Mouse (Mus musculus) liver, embryonic 14 days (tissue): Measurements from ENCODE around the gene Vasp. TPM values are rescaled to one million over a fixed set of nuclear protein-coding genes. Genes with fewer than 3 reads are reported as not detected.

Experiments used
- polyA plus RNA-seq: library from polyadenylated mRNA; depleted of rRNA; stranded (reverse); fragments of >200 nt; gene quantifications from 2 replicates; pipeline ENCODE4 v1.2.3, GENCODE M21; 2012; rRNA removed

Gene Vasp
- 35.5 and 39.5 TPM in 2 replicates for polyA plus RNA-seq

DNA sequence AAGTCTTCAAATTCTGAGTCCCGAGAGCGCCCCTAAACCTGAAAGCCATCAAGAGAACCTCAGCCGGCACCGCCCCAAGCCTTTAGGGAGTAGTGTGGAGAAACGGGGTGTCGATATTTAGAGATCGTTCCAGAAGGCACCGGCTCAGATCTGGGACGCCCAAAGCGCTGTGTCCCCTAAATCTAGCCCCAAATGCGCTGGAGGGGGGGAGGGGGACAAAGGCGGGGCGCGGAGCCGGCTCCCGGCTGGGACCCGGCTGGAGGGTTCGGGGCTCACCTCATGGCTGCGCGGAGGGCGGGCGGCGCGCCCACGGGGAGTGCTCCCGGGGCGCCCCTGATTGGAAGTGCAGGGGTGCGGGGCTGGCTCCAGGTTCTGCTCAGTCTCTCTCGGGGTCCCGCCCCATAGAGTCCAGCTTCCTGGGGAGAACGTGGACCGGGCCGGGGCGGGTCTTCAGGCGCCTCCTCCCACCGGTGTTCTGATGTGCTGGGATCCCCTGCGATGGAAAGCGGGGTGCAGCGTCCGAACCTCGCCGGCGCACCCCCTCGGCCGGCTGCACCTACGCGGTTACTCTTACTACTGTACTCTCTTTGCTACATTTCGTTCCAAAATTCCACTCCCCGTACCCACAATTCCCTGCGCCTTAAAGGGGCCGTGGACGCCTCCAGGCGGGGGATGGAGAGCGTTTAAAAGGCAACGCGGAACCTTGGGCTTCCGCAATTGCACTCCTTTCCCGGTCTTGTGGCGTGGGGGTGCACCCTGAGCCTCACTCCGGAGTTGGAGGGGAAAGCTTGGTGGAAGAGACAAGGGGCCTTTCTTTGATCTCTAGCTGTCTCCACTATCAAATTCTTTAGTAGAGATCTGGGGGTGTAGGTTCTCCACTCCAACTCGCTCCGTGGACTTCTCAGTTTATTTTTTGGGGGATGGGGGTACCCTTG, at the start of gene Vasp:
Gene Vasp, minus strand, starts transcription at position 580 of the 935 bp plus-strand sequence.

DNA sequence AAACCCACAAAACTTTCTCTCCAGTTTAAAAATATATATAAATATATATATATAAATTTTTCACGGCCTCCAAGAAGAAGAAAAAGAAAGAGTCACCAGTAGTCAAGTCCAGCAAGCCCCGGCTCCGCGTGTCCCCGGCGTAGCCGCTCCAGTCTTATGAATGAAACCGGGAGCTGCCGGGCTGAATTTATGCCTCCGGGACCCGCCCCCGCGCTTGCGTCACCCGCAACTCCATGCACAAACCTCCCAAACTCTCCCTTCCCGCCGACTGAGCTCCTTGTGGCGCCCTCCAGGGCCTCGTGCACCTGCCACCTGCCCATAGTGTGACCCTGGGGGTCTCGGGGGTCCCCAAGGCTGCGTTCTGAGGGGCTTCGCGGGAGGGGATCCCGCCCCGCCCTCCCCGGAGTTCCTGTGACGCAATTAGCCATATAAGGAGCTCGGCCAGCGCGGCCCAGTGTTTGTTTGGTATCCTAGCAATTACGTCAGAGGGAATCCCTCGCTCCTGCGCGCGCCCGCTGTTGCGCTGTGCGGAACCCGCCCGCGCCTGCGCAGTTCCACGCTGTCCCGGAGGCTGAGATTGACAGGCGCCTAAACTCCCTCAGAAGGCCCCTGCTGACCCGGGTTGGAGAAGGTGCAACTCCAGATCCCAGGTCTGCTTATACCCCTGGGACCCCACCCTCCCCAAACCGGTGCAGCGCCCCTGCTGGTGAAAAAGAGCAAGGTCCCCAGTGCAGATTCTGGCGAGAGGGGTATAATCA, 38.4 kb upstream of the Vasp start, which contains the start of gene Fosb:
Gene Fosb, minus strand, starts transcription at position 168 of the 758 bp plus-strand sequence.

GRCm38 (mm10) chr7:19282385-19282784, 10.8 kb upstream of the Vasp start, which contains the start of gene Rtn2:
Rtn2 (plus strand) TSS chr7:19282624.

DNA sequence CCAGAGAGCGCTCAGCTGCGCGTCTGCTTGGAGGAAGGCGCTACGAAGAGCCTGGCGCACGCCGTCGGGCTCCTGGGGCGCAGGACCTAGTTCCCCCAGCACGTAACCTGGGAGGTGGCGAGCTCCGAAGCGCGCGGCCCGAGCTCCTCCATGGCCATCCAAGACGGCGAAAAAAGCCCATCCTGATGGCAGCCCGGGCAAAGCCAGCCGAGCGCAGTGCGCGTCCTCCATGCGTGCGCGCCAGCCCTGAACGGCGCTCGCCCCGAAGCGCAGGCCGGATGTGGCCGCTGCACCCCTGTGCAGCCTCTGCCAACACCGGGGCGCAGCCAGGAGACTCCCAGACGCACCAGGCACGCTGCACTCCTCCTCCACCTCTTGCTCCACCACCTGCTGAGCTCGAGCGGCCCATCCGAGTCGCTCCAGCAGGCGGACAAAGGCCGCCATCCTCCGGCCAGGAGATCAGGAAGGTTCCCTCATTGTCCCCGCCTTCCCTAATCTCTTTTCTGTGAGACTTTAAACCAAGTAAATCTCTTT, 8.0 kb upstream of the Vasp start, which contains the start of gene Ppm1n:
Gene Ppm1n, minus strand, starts transcription at position 484 of the 534 bp plus-strand sequence.

DNA sequence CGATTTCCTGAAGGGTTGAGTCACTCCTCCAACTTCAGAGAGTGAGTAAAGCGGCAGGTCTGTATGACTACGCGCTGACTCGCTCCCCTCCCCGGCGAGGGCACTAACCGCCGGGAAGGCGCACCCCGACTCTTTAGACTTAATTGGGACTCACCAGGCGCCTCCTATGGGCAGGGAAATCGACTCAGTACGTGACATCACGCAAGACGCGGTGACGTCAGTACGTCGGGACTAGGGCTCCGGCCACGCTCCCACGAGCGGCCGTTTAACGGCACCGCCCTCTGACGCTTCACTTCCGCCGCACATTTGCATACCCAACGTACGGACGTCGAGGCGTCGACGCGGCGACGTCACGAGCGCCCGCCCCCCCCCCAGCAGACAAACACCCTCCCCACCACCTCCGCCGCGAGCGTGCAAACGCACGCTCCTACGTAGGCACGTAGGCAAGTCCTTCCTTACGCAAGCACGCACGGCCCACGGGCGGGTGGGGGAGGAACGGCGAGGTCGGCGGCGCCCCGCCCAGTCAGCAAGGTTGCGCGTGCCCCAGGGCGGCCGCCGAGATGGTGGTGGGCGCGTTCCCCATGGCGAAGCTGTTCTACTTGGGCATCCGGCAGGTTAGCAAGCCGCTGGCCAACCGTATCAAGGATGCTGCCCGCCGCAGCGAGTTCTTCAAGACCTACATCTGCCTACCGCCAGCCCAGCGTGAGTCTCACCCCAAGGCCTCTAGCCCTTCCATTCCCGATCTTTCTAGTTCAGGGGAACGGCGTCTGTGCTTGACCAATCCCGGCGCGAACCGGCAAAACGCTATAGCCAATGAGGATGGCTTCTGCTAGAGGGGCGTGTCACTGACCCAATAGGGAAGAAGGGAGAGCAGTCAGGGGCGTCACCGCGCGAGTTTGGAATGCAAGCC, 43.5 kb downstream of the Vasp start, which contains the start of gene Opa3:
Gene Opa3, plus strand, starts transcription at position 452 of the 910 bp plus-strand sequence.

DNA sequence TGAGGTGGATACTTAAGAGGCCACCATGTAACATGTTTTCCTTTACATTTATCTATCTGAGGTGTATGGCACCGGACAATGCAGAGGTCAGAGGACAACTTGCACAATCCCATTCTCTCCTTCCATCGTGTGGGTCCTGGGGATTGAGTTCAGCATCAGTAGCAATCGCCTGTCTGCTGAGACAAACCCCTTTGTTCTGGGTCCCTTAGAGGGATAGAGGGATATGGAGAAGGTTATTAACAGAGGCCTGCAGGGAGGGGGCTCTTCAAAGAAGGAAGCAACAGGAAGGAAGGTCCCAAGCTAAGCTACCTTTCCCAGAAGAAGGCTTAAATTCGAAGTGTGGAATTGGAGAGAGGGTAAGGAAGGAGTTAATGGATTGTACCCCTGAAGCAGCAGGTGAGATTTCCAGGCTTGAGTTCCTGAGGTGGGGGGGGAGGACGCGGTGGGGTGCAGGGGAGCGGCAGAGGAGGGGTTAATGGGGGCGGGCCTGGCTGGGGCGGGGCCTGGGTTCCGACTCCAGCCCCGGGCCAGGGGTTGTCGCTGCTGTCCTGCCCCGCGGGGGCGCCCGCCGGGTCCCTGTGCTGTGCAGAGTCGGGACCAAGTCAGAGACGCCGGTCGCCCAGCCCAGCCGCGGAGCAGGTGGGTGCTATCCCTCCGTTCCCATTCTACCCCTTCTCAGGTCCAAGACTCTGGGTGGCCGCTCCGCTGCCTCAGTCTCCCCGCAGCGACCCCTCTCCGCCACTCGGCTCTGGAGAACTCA, 59.4 kb downstream of the Vasp start, which contains the start of gene Gpr4:
Gene Gpr4, plus strand, starts transcription at position 543 of the 760 bp plus-strand sequence.

Other genes starting within 250 kb of the Vasp start
- gene Foxa3, start 248.3 kb downstream of the Vasp start, polyA plus RNA-seq, result 11.8 and 13.7 TPM in 2 replicates
- 22.5 and 27.5 TPM in 2 replicates for gene Sympk, start 247.4 kb downstream of the Vasp start, polyA plus RNA-seq
- not detected in 2 replicates for gene Rsph6a, start 217.1 kb downstream of the Vasp start, polyA plus RNA-seq
- gene Dmwd, start 195.6 kb downstream of the Vasp start, polyA plus RNA-seq, result 15.6 and 16.4 TPM in 2 replicates
- 14.9 and 19.8 TPM in 2 replicates for gene Dmpk, start 188.0 kb downstream of the Vasp start, polyA plus RNA-seq
- 2.7 and 2.9 TPM in 2 replicates for gene Six5, start 177.2 kb downstream of the Vasp start, polyA plus RNA-seq
- 0.15 and 0.22 TPM in 2 replicates for gene Gm4969, start 153.4 kb downstream of the Vasp start, polyA plus RNA-seq
- 2.0 and 2.3 TPM in 2 replicates for gene Fbxo46, start 152.0 kb downstream of the Vasp start, polyA plus RNA-seq
- 2.0 and 2.1 TPM in 2 replicates for gene Qpctl, start 122.5 kb downstream of the Vasp start, polyA plus RNA-seq
- gene Snrpd2, start 122.1 kb downstream of the Vasp start, polyA plus RNA-seq, result 71.6 and 72.1 TPM in 2 replicates
- 0.14 and 0.16 TPM in 2 replicates for gene Gipr, start 105.7 kb downstream of the Vasp start, polyA plus RNA-seq
- 6.7 and 7.0 TPM in 2 replicates for gene Eml2, start 95.4 kb downstream of the Vasp start, polyA plus RNA-seq
- 0.33 TPM in 2 replicates for gene Gpr4, start 59.3 kb downstream of the Vasp start, polyA plus RNA-seq
- 8.3 and 8.6 TPM in 2 replicates for gene Opa3, start 43.5 kb downstream of the Vasp start, polyA plus RNA-seq
- gene Ppm1n, start 8.2 kb upstream of the Vasp start, polyA plus RNA-seq, result 0.03 TPM in 1 of 2 replicates, not detected in the other
- gene Rtn2, start 10.8 kb upstream of the Vasp start, polyA plus RNA-seq, result 2.9 and 3.9 TPM in 2 replicates
- gene Fosb, start 38.2 kb upstream of the Vasp start, polyA plus RNA-seq, result 0.06 and 0.07 TPM in 2 replicates
- gene Ercc1, start 73.0 kb upstream of the Vasp start, polyA plus RNA-seq, result 8.6 and 9.6 TPM in 2 replicates
- gene Cd3eap, start 87.7 kb upstream of the Vasp start, polyA plus RNA-seq, result 7.3 and 7.5 TPM in 2 replicates
- 1.7 and 1.9 TPM in 2 replicates for gene Ppp1r13l, start 87.9 kb upstream of the Vasp start, polyA plus RNA-seq
- gene Ercc2, start 110.2 kb upstream of the Vasp start, polyA plus RNA-seq, result 9.9 and 11.5 TPM in 2 replicates
- gene Klc3, start 132.3 kb upstream of the Vasp start, polyA plus RNA-seq, result 0.16 and 0.23 TPM in 2 replicates
- 0.14 and 5.3 TPM in 2 replicates for gene Ckm, start 133.0 kb upstream of the Vasp start, polyA plus RNA-seq
- 2.2 and 2.6 TPM in 2 replicates for gene Mark4, start 187.0 kb upstream of the Vasp start, polyA plus RNA-seq
- 1.7 and 1.9 TPM in 2 replicates for gene Exoc3l2, start 191.5 kb upstream of the Vasp start, polyA plus RNA-seq
- 1.8 and 2.1 TPM in 2 replicates for gene Bloc1s3, start 236.6 kb upstream of the Vasp start, polyA plus RNA-seq
- 19.8 and 25.1 TPM in 2 replicates for gene Trappc6a, start 236.6 kb upstream of the Vasp start, polyA plus RNA-seq
- gene Nkpd1, start 246.0 kb upstream of the Vasp start, polyA plus RNA-seq, result 0.03 TPM in 2 replicates